Mouse (Mus musculus) stomach, postnatal 0 days (tissue): Measurements from ENCODE around the gene Atxn7. TPM values are rescaled to one million over a fixed set of nuclear protein-coding genes. Genes with fewer than 3 reads are reported as not detected.

ENCODE experiments used
- ATAC-seq: fragments of 200-750 bp; cut with Nextera tagmentation; 2 replicates; pipeline ENCODE4 v1.8.0; 2017; ENCODE audit not compliant: low FRiP score, low TSS enrichment
- DNase-seq: peaks from one replicate; pipeline ENCODE4 v3.0.0-alpha.2; 2016; ENCODE audit warnings: low spot score
- H3K27ac ChIP-seq: fragments of 300-500 bp; sonication (generic); replicated peaks from 2 replicates; pipeline ENCODE4 v1.5.1; 2014; ENCODE audit warnings: mild to moderate bottlenecking, control low read depth
- H3K27me3 ChIP-seq: fragments of 300-500 bp; sonication (generic); 2 replicates; pipeline ENCODE4 v1.6.1; 2014; ENCODE audit warnings: low read length; ENCODE audit not compliant: control insufficient read depth, insufficient read depth
- H3K36me3 ChIP-seq: fragments of 300-500 bp; sonication (generic); 2 replicates; pipeline ENCODE4 v1.6.1; 2014; ENCODE audit warnings: low read length, mixed read lengths; ENCODE audit not compliant: control insufficient read depth, insufficient read depth
- H3K4me1 ChIP-seq: fragments of 300-500 bp; sonication (generic); replicated peaks from 2 replicates; pipeline ENCODE4 v1.6.1; 2014; ENCODE audit warnings: antibody characterized with exemption; ENCODE audit not compliant: control insufficient read depth, insufficient read depth
- H3K4me2 ChIP-seq: fragments of 300-500 bp; sonication (generic); replicated peaks from 2 replicates; pipeline ENCODE4 v1.6.1; 2014; ENCODE audit warnings: low read depth, mild to moderate bottlenecking, control low read depth, moderate library complexity
- H3K4me3 ChIP-seq: fragments of 300-500 bp; sonication (generic); 2 replicates; pipeline ENCODE4 v1.5.1; 2014; ENCODE audit warnings: low read depth, low read length, control low read depth
- H3K9ac ChIP-seq: fragments of 300-500 bp; sonication (generic); 2 replicates; pipeline ENCODE4 v1.6.1; 2014; ENCODE audit warnings: mild to moderate bottlenecking, low read length, control low read depth, mixed read lengths
- H3K9me3 ChIP-seq: fragments of 300-500 bp; sonication (generic); 2 replicates; pipeline ENCODE4 v1.6.1; 2016; ENCODE audit warnings: low read length; ENCODE audit not compliant: control insufficient read depth
- CTCF ChIP-seq: IDR thresholded peaks from 2 replicates; pipeline ENCODE4 v1.5.1; 2016; ENCODE audit warnings: antibody characterized with exemption, low read depth, mild to moderate bottlenecking, moderate library complexity
- EP300 ChIP-seq: optimal IDR thresholded peaks from 2 replicates; pipeline ENCODE3; 2016; ENCODE audit warnings: antibody characterized with exemption
- WGBS: fragments of 180-500 bp; shearing (Covaris S2); extraction: QIAGEN DNeasy Blood & Tissue Kit; methylation state at CpG from one replicate; pipeline ENCODE4 v1.1.7; 2014; 5-methylcytosine and 5-hydroxymethylcytosine counted together
- polyA plus RNA-seq: library from polyadenylated mRNA; unstranded; fragments of >200 nt; fragmentation: Nextera tagmentation; extraction: Ambion mirVana; gene quantifications from 2 replicates; pipeline ENCODE4 v1.2.1, GENCODE M21; 2015

Atxn7 gene
- polyA plus RNA-seq, 1 experiment from 2014 or later, result 3.7 TPM

GRCm38 (mm10) chr14:13970513-13970912, 9.3 kb downstream of the Atxn7 start:
- Histone ChIP-seq H3K4me2 (no peak overlapping the region), H3K9me3 (no peaks in the 10 kb centered on the region), H3K27me3 (no peaks in the 10 kb centered on the region), H3K36me3 (no peaks in the 10 kb centered on the region), H3K4me1 (no peaks in the 10 kb centered on the region), H3K4me3 (no peak overlapping the region), H3K27ac (no peak overlapping the region), H3K9ac (no peak overlapping the region)
- no peak for ATAC-seq
- DNase-seq, result no peak
- TF ChIP-seq CTCF (no peak), EP300 (no peak)
- WGBS, result 89% methylated on average over 3 of the region's 3 CpGs

GRCm38 (mm10) chr14:13971644-13972234, 10.5 kb downstream of the Atxn7 start:
- no peak for TF ChIP-seq EP300
- TF ChIP-seq CTCF, result no peak
- DNase-seq, result no peak
- H3K4me3 ChIP-seq, result no peak overlapping the region
- H3K9me3 ChIP-seq, result no peaks in the 10 kb centered on the region
- no peak for ATAC-seq
- no peaks in the 10 kb centered on the region for H3K36me3 ChIP-seq
- 59% methylated on average over 6 of the region's 6 CpGs for WGBS
- no peak overlapping the region for H3K4me2 ChIP-seq
- no peak overlapping the region for H3K27ac ChIP-seq
- no peak overlapping the region for H3K9ac ChIP-seq
- H3K4me1 ChIP-seq, result no peaks in the 10 kb centered on the region
- H3K27me3 ChIP-seq, result no peaks in the 10 kb centered on the region

- no peaks in the 10 kb centered on the region for H3K36me3 ChIP-seq
- H3K9ac ChIP-seq, result no peak overlapping the region
- H3K4me3 ChIP-seq, result no peak overlapping the region
- H3K4me1 ChIP-seq, result no peaks in the 10 kb centered on the region
- ATAC-seq (no peak), DNase-seq (no peak)
- 73% methylated on average over 1 of the region's 1 CpGs for WGBS
- H3K9me3 ChIP-seq, result no peaks in the 10 kb centered on the region
- H3K27ac ChIP-seq, result no peak overlapping the region
- no peaks in the 10 kb centered on the region for H3K27me3 ChIP-seq
- no peak for TF ChIP-seq CTCF
- no peak for TF ChIP-seq EP300
- no peak overlapping the region for H3K4me2 ChIP-seq
Observed at GRCm38 (mm10) chr14:13977498-13977897, 16.3 kb downstream of the Atxn7 start.

- H3K4me3 ChIP-seq, result no peak overlapping the region
- H3K27ac ChIP-seq, result no peak overlapping the region
- no peak overlapping the region for H3K9ac ChIP-seq
- WGBS, result 49% methylated on average over 2 of the region's 2 CpGs
- H3K9me3 ChIP-seq, result no peaks in the 10 kb centered on the region
- no peak for DNase-seq
- no peaks in the 10 kb centered on the region for H3K4me1 ChIP-seq
- no peaks in the 10 kb centered on the region for H3K27me3 ChIP-seq
- no peak for ATAC-seq
- no peak overlapping the region for H3K4me2 ChIP-seq
- no peaks in the 10 kb centered on the region for H3K36me3 ChIP-seq
- TF ChIP-seq CTCF (no peak), EP300 (no peak)
Observed at GRCm38 (mm10) chr14:13981286-13981685, 20.0 kb downstream of the Atxn7 start.

GRCm38 (mm10) chr14:13982174-13982573, 20.9 kb downstream of the Atxn7 start:
- Histone ChIP-seq H3K4me1 (no peaks in the 10 kb centered on the region), H3K27ac (no peak overlapping the region), H3K9ac (no peak overlapping the region), H3K9me3 (no peaks in the 10 kb centered on the region), H3K4me2 (no peak overlapping the region), H3K4me3 (no peak overlapping the region), H3K27me3 (no peaks in the 10 kb centered on the region), H3K36me3 (no peaks in the 10 kb centered on the region)
- 46% methylated on average over 2 of the region's 2 CpGs for WGBS
- DNase-seq (peak; percentile 21), ATAC-seq (no peak)
- TF ChIP-seq CTCF (peak; percentile 61), EP300 (no peak)

GRCm38 (mm10) chr14:13988397-13988796, 27.2 kb downstream of the Atxn7 start:
- DNase-seq, result no peak
- TF ChIP-seq EP300, result no peak
- peak; percentile 18 for TF ChIP-seq CTCF
- ATAC-seq, result no peak
- no peaks in the 10 kb centered on the region for H3K9me3 ChIP-seq
- H3K4me2 ChIP-seq, result no peak overlapping the region
- no peaks in the 10 kb centered on the region for H3K27me3 ChIP-seq
- no peak overlapping the region for H3K4me3 ChIP-seq
- H3K27ac ChIP-seq, result no peak overlapping the region
- no peaks in the 10 kb centered on the region for H3K4me1 ChIP-seq
- WGBS, result 52% methylated on average over 2 of the region's 2 CpGs
- H3K9ac ChIP-seq, result no peak overlapping the region
- no peaks in the 10 kb centered on the region for H3K36me3 ChIP-seq
